Mouse (Mus musculus): Measurements from ENCODE around the gene Foxe3.
A peak's percentile ranks its signal among the peaks of the same experiment; 100 is the strongest.
"Not testable (repeated sequence)": the region's sequence is repeated elsewhere in the genome, so short reads cannot be mapped to it uniquely, and the experiment has no call there.

Gene Foxe3

DNA sequence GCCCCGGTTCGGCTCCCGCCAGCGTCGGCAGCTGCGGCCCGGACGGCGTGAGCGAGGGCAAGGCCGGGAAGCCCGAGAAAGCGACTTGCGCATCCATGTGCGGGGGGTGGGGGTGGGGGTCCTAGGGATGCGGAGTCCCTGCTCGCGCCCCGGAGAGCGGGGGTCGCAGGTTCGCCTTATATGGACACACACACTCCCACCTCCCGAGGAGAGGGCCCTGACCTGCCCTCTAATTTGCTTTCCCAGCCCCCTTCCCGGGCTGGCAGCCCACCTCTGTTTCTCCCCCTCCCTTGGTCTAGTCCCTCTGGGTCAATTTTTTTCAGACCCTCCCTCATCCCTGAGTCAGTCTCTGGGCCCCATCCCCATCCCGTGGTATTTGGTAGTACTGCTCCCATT lies at the start of gene Foxe3:
Gene Foxe3 (minus strand): TSS at position 97 of the 396 bp plus-strand sequence.
- no peak for DNase-seq

DNA sequence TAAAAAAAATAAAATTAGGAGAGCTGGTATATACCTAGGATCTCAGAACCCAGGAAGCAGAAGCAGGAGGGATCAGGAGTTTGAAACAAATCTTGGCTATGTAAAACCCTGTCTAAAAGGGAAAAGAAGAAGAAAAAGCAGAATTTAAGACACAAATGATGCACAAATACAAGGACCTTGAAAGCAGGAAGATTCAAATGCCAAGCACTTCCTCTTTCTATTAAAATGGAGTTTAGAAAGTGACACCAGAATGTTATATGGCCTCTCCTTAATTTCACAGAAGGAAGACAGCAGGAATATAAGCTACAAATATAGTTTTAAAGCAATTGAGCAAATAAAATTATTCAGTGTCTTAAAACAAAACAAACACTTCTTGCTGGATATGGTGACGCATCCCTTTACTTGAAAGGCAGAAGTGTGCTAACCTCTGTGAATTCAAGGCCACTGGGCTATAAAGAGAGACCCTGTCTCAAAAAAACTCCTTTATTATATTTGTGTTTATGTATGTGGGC lies 47.5 kb upstream of the Foxe3 start:
- no peak for DNase-seq

DNA sequence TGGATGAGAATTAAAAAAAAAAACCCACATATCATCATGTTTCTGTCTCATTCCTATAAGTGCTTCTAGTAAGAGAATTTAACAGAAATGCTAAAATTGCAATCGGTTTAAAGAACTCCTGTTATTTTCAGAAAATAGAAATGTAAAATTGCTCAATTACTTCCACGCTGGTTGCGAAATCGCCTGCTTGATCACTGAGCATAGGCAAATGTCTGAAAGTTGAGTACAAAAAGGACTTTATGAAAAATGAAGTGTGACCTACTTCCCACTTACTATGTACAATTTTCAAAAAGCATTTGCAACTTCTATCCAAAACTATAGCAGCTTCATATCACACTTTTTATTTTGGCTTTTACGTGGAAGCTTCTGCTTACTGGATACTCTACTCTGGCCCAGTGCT lies 44.9 kb upstream of the Foxe3 start:
- no peak for DNase-seq

DNA sequence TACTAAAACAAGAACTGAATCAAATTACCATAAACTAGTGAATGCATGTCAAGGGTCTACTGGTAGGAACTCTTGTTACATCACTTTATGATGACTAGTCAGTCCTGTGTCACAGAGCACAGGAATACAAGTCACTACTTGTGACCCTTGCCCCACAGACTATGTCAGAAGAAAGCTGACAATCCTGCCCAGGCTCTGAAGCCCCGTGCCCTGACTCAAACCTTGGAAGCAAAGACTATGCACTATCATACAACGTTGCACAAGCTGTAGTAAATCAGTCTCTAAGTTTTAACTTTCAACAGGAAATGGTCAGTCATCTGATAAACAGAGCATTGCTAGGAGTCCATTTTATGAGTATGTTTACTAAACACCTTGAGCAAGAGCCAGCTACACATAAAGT lies 35.1 kb upstream of the Foxe3 start:
- DNase-seq = not testable (repeated sequence)

GRCm38 (mm10) chr4:114959533-114959932 lies 33.7 kb upstream of the Foxe3 start:
- no peak for DNase-seq

GRCm38 (mm10) chr4:114958786-114959185 lies 33.0 kb upstream of the Foxe3 start:
- DNase-seq = no peak

DNA sequence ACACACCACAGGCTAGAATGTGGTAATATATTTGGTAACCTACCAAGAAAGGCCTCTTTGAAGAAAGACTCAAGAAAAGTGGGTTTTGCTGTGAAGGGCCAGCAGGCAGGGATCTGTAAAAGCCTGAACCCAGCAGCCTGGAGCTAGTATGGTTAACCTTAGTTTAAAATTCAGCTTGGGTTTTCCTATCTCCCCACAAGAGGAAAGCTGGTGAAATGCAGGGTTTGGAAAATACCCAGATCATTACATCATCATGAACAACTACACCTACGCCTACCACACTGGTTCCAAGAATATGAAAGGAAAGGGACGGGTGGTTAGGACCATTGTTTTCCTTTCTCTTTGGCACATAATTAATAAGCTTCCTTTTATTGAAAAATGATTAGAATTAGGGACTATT lies 32.4 kb upstream of the Foxe3 start:
- no peak for DNase-seq

GRCm38 (mm10) chr4:114957403-114957802 lies 31.6 kb upstream of the Foxe3 start:
- DNase-seq = no peak

DNA sequence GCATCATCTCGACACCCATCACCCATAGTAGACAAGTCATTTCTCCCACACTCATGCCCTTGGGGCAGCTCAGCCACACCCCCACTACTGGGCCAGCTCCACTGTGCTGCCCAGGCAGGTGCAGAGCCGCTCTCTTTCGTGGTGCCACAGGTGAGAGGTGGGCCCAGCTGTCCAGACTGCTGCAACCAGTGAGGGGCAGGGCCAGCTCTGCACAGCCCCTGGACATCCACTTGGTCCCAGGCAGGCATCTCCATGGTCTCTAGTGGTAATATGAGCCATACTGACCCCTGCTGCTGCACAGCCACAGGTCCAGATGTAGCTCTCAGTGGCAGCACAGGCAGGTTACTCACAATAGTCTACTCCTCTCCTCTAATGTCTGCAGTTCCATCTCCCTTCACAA lies 27.4 kb upstream of the Foxe3 start:
- DNase-seq = no peak

- no peak for DNase-seq
Observed at GRCm38 (mm10) chr4:114947852-114948481, 22.2 kb upstream of the Foxe3 start.

DNA sequence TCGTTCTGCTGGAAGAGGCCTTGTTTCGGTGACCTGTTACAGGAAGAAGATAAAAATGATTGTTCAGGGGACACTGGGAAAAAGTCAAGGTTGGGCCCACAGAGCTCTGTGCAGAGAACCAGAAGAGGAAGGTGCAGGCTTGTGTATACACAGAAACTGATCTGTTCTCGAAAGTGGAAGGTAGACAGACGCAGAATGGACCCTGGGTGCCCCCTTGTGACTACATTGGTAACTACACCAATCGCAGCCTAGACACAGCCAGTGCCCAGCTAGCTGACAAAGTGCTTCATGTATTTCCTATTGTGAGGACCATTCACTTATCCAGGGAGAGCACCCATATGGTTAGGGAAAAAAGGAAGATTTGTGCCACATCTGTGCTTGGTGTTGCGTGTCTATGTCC lies 21.6 kb upstream of the Foxe3 start:
- peak; percentile 21 to 26 for DNase-seq

GRCm38 (mm10) chr4:114946416-114946815 lies 20.6 kb upstream of the Foxe3 start:
- no peak for DNase-seq

GRCm38 (mm10) chr4:114945021-114945420 lies 19.2 kb upstream of the Foxe3 start:
- no peak for DNase-seq

- no peak for DNase-seq
Observed at GRCm38 (mm10) chr4:114942583-114942982, 16.8 kb upstream of the Foxe3 start.

- DNase-seq = no peak
Observed at GRCm38 (mm10) chr4:114942112-114942511, 16.3 kb upstream of the Foxe3 start.

- DNase-seq = no peak
Observed at GRCm38 (mm10) chr4:114941311-114941710, 15.5 kb upstream of the Foxe3 start.

DNA sequence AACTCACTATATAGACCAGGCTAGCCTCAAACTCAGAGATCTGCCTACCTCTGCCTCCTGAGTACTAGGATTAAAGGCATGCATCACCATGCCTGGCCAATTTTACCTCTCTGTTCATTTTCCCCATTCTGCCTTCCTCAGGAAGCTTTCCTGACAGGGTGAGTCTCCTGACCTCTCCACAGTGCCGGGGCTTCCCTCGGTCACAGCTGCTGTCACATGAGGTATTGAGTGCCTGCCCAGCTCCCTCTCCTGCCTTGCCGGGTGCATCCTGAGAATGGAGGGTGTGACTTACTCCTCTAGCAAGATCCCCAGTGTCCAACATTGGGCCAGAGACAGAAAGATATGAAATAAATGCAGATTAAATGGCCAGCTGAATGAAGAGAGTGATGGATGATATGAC lies 12.4 kb upstream of the Foxe3 start:
- DNase-seq = no peak

DNA sequence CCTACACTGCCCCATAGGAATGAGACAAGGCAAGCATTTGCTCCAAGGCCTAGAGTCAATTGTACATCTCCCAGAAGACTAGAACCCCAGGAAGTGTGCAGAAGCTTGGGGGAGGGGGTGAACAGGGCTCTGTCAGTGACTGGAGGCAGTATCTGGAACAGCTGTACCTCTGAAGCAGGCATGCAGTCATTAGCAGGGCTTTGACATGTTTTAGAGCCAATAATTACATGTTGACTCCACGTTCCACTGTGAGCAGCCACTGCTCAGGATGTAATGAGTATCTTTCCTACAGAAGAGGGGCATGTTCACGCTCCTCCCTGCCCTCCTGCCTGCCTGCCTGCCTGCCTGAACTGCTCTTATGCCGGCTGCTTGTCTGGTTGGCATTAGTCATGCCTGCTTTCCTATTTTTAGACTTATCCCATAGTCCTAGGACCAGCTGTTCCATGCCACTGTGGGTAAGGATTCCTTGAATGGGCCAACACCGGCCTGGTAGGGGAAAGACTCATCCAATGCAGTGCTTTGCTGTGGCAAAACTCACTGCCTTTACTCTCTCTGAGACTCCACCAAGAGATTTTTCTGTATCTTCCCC lies 11.7 kb upstream of the Foxe3 start:
- no peak for DNase-seq

GRCm38 (mm10) chr4:114934188-114934587 lies 8.4 kb upstream of the Foxe3 start:
- no peak for DNase-seq

DNA sequence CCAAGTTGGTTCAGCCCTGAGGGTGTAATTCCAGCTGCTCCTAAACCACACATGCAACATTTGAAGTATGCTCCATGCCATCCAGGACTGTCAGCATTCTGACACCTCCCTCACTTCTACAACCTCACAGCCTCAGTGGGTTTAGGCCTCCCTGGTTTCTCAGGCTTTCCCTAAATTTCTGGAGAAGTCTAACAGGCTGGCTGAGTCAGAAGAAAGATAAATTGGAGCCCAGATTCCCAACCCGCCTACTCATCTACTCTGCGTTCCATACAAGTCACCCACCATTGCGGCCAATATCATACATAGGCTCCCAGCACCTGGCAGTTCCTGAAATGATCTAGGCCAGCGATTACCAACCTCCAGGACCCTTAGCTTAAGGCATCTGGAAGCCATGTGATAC lies 6.9 kb upstream of the Foxe3 start:
- no peak for DNase-seq

DNA sequence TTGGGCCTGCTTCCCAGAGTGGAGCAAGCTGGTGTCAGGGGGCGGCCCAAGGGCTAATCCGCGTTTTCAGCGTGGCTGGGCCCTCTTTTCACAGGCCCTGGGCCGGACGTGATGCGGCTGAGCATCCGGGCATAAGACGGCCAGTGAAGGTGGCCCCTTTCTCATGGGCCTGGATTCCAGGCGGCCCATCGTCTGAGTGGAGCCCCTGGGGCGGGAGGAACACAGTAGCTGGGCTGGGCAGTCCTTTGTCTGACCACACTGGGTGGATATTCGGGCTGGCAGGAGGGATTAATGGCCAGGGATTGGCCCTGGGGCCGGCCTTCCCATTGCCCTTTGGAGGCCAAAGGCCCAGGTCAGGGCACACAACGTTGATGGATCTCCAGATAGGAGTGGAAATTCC lies 3.3 kb upstream of the Foxe3 start:
- DNase-seq = no peak

DNA sequence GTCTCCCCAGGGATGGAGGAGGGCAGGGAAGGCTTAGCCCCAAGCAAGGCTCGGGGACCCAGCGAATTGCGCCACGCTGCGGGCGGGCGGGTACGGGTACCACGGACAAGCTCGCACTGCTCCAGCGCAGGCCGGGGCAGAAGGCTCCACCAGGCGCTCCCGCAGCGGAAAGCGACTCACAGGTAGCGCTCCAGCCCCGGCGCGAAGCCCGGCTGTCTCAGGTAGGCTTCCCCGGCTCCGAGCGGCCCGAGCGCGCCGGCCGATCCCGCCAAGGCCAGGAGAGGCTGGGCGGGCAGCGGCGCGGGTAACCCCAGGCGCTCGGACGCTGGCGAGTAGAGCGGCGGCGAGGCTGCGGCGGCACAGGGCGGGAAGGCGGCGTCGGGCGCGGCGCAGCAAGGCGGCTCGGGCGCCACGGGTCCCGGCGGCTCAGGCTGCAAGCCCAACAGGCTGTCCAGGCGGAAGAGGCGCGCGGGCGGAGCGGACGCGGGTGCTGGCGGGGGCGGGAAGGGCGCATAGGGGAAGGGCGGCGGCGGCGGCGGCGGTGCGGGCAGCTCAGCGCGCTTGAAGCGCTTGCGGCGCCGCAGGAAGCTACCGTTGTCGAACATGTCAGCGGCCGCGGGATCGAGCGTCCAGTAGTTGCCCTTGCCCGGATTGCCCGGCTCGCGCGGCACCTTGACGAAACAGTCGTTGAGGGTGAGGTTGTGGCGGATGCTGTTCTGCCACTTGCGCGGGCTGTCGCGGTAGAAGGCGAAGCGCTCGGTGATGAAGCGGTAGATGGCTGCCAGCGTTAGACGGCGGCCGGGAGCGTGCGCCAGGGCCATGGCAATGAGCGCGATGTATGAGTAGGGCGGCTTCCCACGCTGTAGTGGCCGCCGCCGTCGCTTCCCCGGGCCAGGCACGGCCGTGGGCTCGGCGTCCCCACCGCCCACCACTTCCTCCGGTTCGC lies 569 bp downstream of the Foxe3 start:
- DNase-seq = no peak

DNA sequence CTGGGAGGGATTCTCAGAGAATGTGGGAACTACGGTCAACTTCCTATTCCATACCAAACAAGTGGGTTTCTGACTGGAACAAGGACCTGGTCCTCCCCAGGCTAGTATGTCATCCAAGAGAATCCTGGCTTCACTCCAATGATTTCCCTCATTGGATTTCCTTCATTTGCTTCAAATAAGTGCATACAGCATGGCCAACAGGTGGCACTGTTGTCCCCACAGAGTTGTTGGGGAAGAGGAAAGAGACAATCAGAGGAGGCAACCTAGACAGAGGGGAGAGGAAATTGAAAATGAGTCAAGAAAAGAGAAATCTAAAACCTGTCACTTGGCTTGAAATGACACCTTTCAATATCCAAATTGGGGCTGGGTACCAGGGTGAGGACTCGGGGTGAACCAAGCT lies 8.7 kb downstream of the Foxe3 start:
- DNase-seq = no peak

GRCm38 (mm10) chr4:114916056-114916455 lies 9.8 kb downstream of the Foxe3 start:
- DNase-seq = no peak
